Mouse (Mus musculus): ENCODE data around the gene Sez6l2.

Sez6l2 gene

GRCm38 (mm10) chr7:126961965-126962364, 11.6 kb downstream of the Sez6l2 start:
- DNase-seq: no peak

- no peak for DNase-seq
Measured at GRCm38 (mm10) chr7:126963548-126964286, 13.4 kb downstream of the Sez6l2 start.

GRCm38 (mm10) chr7:126965568-126965967, 15.2 kb downstream of the Sez6l2 start:
- DNase-seq: peak; percentile 68

GRCm38 (mm10) chr7:126967361-126967760, 17.0 kb downstream of the Sez6l2 start:
- no peak for DNase-seq

GRCm38 (mm10) chr7:126975493-126975892, 25.1 kb downstream of the Sez6l2 start:
- DNase-seq: no peak

GRCm38 (mm10) chr7:126975893-126975949, 25.4 kb downstream of the Sez6l2 start, which contains the start of gene Cdipt:
Cdipt (plus strand) TSS chr7:126975914.
- no peak for DNase-seq

- DNase-seq: peak; percentile 95
Measured at GRCm38 (mm10) chr7:126975950-126976866, 25.8 kb downstream of the Sez6l2 start, which contains the start of gene Cdiptos. Cdiptos (minus strand) TSS chr7:126976098.

GRCm38 (mm10) chr7:126976878-126977459, 26.6 kb downstream of the Sez6l2 start:
- no peak for DNase-seq

- DNase-seq: no peak
Measured at GRCm38 (mm10) chr7:126978841-126979240, 28.5 kb downstream of the Sez6l2 start.

- no peak for DNase-seq
Measured at GRCm38 (mm10) chr7:126981601-126982000, 31.2 kb downstream of the Sez6l2 start.

GRCm38 (mm10) chr7:126982054-126982453, 31.7 kb downstream of the Sez6l2 start:
- no peak for DNase-seq

- no peak for DNase-seq
Measured at GRCm38 (mm10) chr7:126983113-126983512, 32.8 kb downstream of the Sez6l2 start.

GRCm38 (mm10) chr7:126984667-126985444, 34.5 kb downstream of the Sez6l2 start:
- no peak for DNase-seq

GRCm38 (mm10) chr7:126986319-126986718, 36.0 kb downstream of the Sez6l2 start:
- peak; percentile 82 for DNase-seq

GRCm38 (mm10) chr7:126988816-126989215, 38.5 kb downstream of the Sez6l2 start:
- no peak for DNase-seq

GRCm38 (mm10) chr7:126996449-126996848, 46.1 kb downstream of the Sez6l2 start:
- no peak for DNase-seq

GRCm38 (mm10) chr7:126999568-126999967, 49.2 kb downstream of the Sez6l2 start:
- DNase-seq: no peak

- no peak for DNase-seq
Measured at GRCm38 (mm10) chr7:127003620-127004019, 53.3 kb downstream of the Sez6l2 start.

GRCm38 (mm10) chr7:127004122-127004875, 53.9 kb downstream of the Sez6l2 start:
- no peak for DNase-seq

- no peak for DNase-seq
Measured at GRCm38 (mm10) chr7:127007313-127008024, 57.1 kb downstream of the Sez6l2 start.

GRCm38 (mm10) chr7:127008239-127009019, 58.1 kb downstream of the Sez6l2 start:
- peak; percentile 97 for DNase-seq

Measured in cerebellum, adult 11 months (tissue).